Mouse (Mus musculus): ENCODE measurements at regions not wholly inside any gene's neighbourhood (a gene's known extent, or its start where the extent isn't known, plus 50 kb on each side); places are given as distances from the start of the nearest gene placed in this dataset.

DNA sequence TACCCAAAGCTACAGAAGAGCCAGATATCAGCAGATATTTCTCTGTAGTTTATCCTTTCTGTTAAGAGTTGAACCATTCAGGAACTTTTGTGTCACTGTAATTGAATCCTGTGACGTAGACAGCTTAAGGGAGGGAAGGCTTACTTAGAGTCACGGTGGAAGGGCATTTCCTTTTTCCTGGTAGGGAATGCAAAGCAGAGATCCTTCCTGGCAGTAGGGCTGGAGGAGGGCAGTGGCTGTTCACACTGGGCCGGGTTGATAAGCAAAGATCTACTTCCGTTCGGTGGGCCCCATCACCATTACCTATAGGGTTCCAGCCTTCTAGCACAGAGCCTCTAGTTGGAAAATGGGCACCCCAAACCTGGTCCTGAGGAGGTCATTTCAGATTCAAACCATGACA lies 710.7 kb upstream of the Car8 start:
- TF ChIP-seq CTCF (IDR thresholded peaks at IDR 0.05; ENCODE audit: low read depth) = no peak
- no peak for TF ChIP-seq EP300 (optimal IDR thresholded peaks at IDR 0.05)

Data from stomach, postnatal 0 days (tissue).